Mouse (Mus musculus) cerebellum, adult 9-10 months (tissue): ENCODE results near the gene Shisal2a.

Experiments used
- DNase-seq: peaks from one replicate; pipeline ENCODE4 v3.0.0; 2022

The Shisal2a gene

DNA sequence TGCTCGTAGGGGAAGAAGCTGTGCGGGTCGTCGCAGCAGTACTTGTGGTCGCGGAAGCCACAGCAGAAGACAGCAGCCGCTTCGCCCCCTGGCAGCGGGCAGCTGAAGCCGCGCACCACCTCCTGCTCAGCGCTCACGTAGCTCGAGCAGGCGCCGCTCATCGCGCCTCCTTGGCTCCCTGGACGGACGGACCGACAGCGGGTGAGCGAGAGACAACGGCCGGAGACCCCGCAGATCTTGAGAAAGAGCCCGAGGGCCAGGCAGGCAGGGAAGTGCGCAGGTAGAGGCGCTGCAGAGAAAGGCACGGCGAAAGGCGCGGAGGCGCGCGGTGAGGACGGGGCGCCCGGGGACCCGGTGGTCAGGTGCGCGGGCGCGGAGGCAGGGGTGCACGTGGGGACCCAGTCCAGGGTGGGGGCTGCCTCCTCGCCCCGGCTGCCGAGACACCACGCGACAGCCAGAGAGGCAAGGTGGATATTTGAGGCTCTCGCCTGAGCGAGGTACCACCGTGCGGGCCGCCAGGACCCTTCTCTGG is at the start of gene Shisal2a:
TSS of gene Shisal2a (minus strand) at position 167 of the 532 bp plus-strand sequence.
- DNase-seq, result no peak

DNA sequence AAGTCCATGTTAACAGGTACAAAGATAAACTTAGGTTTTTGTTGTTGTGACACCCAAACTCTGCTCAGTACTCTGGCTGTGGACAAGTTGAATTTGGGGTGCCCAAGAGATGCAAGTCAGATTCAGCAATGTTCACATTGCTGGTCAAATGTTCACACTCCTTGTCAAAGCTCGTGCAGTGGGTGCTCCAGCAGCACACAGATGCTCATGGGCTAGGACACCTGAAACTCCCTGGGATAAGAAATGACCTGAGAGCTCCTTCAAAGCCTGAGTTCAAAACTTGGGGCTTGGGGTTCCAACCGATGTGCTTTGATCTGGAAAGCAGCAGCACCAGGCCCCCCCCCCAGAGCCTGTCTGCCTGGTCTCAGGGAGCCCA is 48.4 kb upstream of the Shisal2a start:
- no peak for DNase-seq

DNA sequence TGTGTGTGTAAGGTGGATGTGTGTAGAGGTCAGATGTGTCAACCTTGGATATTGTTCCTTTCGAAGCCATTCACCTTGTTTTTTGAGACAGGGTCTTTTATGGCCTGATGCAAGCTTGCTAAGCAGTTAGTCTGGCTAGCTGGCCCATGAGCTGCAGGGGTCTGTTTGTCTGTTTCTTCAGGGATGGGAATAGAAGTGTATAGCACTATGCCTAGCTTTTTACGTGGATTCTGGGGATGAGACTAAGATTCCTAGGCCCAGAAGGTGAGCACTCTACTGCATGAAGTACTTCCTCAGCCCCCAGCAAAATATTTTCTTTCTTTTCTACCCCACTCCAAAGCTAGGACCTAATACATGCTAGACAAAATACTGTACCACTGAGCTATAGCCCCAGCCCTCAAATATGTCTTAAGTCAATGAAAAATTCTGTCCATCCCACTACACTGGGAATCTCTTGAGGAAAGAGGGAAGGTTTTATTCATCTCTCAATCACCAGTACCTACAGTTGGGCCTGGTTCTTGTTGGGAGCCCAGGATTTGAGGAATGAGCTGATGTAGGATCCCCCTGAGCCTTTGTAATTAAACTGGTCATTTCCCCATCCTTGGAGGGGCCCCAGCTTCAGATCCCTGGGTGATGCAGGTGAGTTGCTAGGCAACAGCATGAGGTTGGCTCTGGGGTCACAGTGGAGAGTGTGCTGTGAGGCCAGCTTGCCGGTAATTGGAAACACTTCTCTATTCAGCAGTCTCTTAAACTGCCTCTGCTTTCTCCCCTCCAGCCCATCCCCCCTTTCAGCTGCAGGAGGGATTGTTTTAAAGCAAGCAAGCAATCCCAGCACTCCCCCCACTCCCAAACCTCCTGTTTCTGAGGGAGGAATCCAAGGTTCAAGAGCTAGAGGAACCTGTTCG is 47.8 kb upstream of the Shisal2a start:
- no peak for DNase-seq

DNA sequence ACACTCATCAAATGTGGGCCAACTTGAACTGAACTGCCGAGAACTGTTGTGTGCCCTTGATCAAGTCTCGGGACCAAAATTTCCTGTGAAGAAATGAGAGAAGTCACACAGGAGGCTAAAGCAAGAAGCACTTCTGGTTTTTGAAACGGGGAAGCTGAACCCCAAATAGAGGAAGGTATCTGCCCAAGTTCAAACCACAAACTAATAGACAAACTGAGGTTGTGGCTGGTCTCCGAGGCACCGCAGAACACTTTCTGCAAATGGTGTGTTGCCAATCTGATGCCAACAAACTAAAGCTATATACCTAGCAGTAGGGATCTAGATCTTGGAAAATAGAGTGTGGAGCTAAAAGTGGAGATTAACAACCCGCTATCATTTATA is 45.2 kb upstream of the Shisal2a start:
- DNase-seq, result no peak

DNA sequence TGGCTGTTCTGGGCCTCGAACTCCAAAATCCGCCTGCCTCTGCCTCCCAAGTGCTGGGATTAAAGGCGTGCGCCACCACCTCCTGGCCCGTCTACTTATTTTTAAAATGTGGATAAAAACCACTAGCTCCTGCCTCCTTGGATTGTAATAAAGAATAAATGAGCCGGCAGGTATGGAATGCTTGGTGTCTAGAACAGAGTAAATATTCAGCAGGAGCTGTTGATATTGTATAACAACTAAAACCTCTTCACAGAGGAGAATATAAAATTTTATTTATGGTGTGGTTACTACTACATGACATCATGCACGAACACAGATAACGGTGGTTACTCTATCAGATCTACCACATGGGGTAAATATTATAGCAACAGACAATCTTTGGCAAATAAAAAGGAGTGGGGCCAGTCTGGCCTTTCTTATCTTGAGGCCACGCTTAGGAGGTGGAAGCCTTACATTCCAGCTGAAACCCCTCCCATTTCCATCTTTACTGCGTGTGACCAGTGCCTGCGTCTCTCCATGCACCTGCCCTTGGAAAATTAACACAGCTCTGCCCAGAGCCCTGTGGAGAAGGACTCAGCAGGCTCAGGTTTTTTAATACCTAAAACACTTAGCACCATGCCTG is 44.7 kb upstream of the Shisal2a start:
- no peak for DNase-seq

DNA sequence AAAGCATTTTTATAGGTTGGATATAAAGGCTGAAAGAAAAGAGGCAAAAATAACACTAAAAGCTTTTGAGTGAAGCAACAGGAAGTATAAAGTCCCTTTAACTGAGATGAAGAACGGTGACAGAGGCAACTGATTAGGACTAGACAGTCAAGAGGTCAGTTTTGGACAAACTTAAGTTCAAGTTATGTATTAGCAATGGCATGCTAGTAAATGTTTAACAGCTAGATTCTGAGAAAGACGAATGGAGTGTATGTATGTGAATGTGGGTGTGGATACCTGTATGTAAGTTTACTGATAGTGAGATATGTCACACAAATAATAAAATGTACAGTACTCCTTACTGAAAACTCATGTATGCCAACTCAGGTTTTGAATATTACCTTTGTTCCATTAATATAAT is 41.4 kb upstream of the Shisal2a start:
- DNase-seq, result no peak

DNA sequence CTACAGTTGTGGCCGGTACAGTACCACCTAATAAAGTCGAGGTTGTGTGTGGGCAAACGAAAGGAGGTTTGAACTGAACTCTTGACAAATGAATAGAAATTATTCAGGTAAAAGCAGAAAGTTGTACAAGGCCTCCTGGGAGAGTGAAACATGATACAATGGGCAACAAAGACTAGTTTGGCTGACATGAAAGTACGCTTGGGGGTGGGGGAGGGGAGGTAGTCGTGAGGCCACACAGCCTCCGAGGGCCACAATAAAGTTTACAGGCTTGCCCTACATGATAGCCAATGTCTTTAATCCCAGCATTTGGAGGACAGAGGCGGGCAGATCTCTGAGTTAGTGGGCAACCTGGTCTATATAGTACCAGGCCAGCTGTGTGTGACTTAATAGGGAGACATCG is 24.5 kb upstream of the Shisal2a start:
- DNase-seq, result no peak

DNA sequence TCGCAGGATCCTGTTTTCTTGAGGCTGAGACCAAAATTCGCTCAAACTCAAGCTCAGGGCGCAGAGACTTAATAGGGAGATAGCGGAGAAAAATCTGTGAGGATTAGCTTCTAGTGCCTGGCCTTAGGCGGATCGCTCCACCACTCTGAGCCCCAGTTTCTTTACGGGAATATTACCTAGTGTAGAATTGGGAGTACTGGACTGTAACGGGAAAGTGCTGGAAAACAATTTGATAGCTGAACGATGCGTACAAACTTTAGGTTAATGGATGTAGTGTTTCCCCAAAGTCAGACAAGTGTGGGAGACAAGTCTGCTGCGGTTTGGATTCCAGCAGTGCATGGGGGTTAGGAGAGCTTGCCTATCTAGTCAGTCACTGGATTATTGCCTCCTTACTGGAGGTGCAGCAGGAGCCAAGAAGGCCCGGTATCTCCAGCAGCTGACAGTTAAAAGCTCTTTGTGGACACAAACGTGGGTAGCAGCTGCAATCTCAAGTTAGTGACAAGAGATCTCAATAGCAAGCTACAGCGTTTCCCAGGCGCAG is 23.8 kb upstream of the Shisal2a start, which contains the start of gene Gpx7:
TSS of gene Gpx7 (minus strand) at position 101 of the 541 bp plus-strand sequence.
- peak; percentile 34 for DNase-seq

DNA sequence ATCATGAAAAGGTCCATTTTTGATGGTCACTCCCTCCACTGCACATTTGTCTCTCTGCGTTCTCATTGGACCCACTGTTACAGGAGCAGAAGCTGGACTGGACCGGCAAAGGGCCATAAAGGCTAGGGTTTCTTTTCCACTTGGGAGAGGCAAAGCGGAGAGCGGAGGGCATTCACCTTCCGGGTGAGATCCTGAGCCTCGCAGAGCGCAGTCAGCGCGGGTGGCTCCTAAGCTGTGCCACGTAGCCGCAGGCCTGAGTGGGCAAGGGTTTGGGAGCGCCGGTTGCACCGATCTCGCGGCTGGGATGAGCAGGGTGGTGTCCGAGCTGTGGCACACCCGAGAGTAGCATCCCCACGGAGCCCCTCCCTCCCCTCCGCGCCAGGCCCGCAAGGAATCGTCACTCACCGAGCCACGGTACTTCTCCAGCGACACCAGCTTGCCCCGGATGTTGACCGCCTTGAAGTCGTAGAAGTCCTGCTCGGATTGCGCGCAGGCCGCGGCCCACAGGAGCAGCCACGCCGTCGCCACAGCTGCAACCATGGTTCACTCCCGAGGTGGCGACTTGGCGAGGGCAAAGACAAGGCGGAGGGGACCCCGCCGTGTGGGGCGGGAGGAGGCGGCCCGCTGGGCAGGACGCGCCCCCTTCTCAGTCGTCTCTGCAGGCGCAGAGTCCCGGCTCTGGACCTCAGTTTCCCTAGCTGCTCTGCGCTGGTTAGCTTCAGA is 23.1 kb upstream of the Shisal2a start:
- peak; percentile 78 for DNase-seq

DNA sequence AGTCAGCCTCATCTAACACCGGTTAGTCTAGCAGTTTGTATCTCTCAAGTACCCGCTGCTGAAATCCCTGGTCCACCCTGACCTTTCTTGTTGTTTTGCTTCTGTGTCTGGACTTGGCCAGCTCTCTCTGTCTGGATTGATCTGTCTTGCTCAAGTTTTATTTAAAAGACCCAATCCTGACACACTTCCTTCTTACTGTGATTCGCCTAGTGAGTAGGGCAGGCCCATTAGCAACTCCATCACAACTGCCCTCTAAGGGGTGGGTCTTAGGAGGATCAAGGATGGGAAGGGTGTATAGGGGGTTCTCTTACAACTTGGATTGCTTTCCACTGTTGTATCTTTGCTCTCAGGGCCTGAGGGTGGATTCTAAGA is 22.6 kb upstream of the Shisal2a start:
- DNase-seq, result peak; percentile 33

DNA sequence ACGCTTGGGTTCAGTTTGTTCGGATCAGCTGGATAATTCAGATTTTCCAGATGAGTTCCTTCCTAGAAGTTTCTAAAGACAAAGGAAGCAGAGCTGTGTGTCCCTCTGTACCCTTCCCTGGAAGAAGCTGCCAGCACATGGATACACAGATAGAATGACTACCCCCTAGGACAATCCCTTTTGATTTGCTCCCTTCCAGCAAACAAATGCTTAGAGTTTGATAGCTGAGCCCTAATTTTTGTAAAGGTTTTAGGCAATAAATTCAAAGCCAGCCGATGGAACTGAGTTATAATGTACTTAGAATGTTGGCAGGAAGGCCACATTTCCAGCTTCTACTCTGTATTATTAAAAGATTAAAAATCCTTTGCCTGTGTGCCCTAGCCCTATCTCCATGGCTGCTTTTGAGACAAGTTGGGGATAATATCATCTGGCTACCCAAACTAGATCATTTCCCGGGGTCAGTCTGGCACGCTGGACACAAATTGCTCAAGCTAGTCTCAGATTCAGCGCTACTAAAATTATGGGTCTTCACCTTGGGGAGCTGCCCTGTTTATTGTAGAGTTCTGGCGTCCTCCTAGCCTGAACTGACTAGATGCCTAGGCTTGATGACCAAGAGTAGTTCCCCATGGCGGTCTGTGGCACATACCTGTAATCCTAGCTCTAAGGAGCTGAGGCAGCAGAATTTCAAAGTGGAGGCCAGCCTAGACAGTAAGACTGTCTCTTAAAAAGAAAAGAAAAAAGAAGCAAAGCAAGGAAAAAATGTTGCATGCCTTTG is 20.9 kb upstream of the Shisal2a start:
- no peak for DNase-seq

DNA sequence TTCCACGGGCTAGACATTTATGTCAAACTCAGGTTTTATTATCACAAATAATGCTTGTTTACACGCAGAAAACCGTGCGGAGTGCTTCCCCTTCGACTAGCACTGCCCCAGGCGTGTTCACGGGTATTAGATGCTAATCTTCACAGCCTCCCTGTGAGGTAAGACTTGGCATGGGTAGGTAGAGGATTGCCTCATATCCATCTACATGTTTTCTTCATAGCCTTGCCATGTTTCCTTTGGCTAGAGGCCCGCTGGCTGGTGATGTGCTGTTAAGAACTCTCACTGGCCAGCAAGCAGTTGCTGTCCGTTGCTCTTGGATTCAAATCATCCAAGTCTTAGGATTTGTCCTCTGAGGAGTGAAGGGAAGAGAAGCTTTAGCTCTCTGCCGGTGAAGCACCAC is 17.2 kb upstream of the Shisal2a start:
- no peak for DNase-seq

DNA sequence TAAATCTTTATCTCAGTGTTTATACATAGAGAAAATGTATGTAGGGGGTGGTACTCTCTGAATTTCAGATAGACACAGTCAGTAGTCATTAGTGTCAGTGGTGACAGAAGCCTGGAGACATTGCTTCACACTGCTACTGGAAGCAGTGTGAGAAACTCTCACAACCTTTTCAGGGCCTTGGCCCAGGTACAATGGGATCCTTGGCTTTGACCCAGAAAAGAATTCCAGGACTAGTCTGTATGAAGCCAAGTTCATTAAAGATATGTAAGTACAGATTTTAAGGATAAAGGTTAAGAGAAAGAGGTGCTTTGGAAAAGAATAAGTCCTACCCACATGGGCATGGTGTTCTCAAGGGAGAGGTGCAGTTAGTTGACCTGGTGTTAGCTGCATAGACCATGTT is 11.1 kb upstream of the Shisal2a start:
- no peak for DNase-seq

DNA sequence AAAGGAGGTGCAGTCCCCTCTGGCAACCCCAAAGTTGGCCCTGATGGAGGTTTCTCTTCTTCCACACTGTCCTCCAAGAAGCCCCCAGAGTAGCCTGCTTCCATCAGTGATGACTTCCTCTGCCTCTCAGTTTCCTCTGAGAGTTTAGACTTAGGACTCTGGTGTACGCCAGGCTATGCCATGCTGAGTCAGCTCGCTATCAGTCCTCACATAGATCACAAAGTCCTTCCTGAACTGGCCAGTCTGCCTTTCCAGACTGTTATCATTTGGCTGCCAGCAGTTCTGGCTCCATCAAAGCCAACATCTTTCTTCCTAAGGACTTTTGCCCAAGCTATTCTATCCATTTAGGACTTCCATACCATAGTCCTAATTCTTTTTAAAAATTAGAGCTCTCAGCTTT is 9.4 kb upstream of the Shisal2a start:
- DNase-seq, result no peak

DNA sequence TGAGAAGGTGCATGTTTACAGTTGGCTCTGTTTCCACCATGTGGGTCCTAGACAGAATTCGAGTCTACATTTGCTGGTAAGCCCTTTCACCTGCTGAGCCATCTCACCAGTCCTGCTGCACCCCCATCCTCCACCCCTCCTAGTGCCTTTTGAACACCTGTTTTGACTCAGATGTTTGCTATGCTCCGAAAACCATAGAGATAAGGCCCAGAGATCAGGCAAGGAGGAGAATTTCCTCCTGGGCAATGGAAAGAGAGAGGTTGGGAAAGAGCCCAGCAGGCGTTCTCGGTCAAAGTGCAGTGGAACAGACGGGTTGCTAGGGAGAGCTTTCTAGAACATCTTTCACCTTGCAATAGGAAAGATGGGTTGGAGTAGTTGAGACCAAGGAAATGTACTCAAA is 8.0 kb upstream of the Shisal2a start:
- no peak for DNase-seq

DNA sequence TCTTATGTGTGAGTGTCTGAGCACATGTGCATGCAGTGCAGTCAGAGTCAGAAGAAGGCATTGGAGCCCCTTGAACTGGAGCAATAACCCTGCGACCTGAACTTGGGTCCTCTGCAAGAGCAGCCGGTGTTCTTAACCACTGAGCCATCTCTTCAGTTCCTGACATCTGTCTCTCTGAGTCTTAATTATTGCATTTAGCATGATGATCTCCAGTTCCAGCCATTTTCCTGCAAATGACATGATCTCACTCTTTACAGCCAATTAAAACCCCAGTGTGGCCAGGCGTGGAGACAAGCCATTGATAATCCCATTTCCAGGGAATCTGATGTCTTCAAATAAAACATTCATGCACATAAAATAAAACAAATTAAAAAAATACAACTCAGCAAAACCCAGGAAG is 5.6 kb upstream of the Shisal2a start:
- no peak for DNase-seq

DNA sequence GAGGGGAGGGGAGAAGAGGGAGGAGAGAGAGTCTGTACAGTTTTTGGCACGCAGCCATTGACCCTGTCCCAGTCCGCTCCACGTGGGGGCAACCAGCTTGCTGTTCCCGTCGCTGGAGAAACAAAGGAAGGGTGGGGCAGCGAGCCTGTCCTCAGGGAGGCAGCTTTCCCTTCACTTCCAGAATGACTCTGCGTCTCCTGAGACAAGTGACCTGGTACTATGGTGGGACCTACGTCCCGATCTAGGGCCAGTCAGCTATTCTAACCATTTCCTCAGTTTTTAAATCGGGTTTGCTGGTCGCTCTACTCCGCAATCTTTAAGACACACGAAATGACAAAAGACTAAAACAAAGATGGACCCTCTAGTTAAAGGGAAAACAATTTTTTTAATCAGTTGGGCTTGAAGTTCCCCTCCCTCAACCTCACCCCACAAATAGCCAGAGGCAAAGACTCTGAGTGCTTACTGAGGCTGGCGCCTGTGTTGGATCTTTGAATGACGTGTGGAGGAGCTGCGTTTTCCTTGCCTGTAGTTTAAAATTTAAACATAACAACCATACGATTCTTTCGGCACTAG is 4.6 kb upstream of the Shisal2a start:
- peak; percentile 56 for DNase-seq

DNA sequence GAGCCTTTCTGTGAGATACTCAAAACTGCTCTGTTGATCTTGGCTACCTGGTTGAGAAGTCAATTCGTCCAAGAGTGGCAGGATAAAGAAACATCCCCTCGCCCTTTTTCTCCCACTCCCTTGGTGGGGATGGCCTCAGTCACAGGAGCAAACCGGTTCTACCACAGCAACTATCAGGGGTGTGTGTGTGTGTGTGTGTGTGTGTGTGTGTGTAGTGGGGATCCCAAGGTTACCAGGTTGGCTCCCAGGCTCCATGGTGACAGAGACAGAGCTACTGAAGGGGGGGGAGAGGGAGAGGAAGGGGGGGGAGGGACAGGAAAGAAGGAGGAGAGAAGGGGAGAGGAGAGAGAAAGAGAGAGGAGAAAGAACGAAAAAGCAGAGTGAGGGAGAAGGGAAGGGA is 4.0 kb upstream of the Shisal2a start:
- no peak for DNase-seq

DNA sequence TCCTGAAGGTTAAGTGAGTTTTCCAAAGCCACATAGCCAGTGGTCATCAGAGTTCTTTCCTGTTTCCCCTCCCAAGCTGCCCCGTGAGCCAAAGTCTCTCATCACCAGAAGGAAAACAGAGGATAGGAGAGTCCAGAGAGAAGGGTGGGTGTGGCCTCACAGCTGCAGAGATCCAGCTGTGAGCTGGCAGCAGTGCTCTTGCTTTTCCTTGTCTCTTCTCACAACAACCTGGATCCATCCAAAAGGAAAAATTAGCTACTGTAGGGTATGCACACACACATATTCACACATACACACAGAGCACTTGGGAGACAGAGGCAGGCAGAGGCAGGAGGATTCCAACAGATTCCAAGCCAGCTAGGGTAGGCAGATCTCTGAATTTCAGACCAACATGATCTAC is 2.9 kb upstream of the Shisal2a start:
- no peak for DNase-seq

DNA sequence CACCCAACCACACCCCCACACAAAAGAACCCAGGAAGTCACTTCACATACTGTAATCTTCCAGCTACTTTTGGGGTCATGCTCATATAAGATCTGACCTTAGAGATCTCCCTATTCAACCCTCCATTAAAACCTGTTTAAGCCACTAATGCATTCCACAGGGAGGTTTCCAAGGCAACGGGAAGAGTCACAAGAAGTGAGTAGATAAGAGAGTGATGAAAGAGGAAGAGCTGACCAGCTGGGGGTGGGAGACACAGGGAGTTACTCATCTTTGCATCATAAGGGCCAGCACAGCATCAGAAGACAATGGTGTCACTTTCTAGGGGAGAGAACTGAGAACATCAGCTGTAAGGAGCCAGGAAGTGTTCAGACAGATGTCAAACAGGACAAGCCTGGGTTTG is 3.0 kb downstream of the Shisal2a start:
- no peak for DNase-seq

DNA sequence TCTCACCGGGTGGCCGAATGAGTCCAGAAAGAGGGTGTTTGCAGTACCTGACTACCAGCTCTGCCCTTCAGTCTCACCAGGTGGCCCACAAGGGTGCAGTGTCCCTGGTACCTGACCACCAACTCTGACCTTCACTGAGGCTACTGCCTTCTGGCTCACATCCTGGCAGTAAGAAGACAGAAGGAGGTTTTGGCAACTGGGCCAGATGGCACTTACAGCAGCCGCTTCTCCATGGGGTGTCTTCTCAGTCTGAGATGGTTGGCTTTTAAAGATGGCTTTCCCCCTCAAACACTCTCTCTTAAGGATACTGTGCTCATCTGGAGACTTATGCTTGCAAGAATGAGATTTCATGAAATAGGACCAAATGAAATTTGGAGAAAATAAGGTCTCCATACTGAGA is 3.7 kb downstream of the Shisal2a start:
- DNase-seq, result no peak

DNA sequence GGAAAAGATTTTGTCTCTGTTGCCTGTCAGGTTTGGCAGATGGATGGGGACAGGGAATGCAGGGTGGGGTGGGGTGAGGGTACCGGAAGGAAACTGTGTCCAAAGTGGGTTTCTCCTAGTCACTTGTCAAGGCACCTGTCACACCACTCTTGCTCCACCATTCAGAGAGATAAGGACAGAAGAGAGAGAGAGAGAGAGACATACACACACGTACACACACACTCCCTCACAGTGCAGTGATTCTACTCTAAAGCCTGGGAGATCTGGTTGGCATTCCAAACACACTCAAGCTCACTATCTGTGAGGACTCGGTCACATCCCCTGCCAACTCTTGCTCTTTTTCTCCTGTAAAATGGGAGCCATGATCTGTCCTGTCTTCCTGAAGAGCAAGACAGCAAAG is 11.0 kb downstream of the Shisal2a start:
- DNase-seq, result no peak
